Mouse (Mus musculus): ENCODE measurements at regions not wholly inside any gene's neighbourhood (a gene's known extent, or its start where the extent isn't known, plus 50 kb on each side); places are given as distances from the start of the nearest gene placed in this dataset.

DNA sequence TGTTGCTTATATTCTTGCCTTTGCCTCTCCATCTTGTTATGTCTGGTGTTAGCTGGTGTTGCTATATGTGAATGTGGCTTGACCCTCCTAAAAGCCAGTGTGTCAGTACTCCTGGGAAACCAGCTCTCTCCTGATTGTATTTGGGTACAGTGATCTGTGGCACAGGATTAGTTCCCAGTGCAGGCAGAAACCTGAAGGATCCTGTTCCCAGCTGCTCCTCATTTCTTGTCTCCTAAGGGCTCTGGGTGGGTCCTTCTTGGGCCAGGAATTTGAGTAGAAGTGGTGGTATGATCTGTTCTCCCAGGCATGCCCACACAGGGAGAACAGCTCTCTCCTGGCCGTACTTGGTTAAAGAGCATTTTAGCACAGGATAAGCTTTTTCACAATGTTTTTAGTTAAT lies 286.2 kb upstream of the Cypt12 start:
- TF ChIP-seq CTCF (IDR thresholded peaks at IDR 0.05; ENCODE audit: low read depth), result no peak
- no peak for TF ChIP-seq EP300 (IDR thresholded peaks at IDR 0.05; ENCODE audit: low read depth)
